Mouse (Mus musculus) MEL (cell line): ENCODE results near the gene Antxr1. TPM values are rescaled to one million over a fixed set of nuclear protein-coding genes. Genes with fewer than 3 reads are reported as not detected.

ENCODE experiments used
- DNase-seq: peaks from one replicate; pipeline ENCODE4 v3.0.0; 2011; ENCODE audit warnings: low read depth, low spot score
- H3K27ac ChIP-seq: 2 replicates; pipeline ENCODE4 v1.5.1; 2012; ENCODE audit warnings: low read depth, mild to moderate bottlenecking, control low read depth, low read length, moderate library complexity; ENCODE audit not compliant: control insufficient read depth
- H3K27me3 ChIP-seq, 2 experiments: fragments of 150-350 bp in 1 of 2; sonication (generic) in 1 of 2; 2 replicates each; pipeline ENCODE4 v1.6.1; 2012; ENCODE audit warnings: low read length in 2 of 2, mild to moderate bottlenecking in 2 of 2, improper control_type of control experiment in 1 of 2, moderate library complexity in 1 of 2; ENCODE audit not compliant: insufficient read depth in 2 of 2, control insufficient read depth in 1 of 2
- H3K36me3 ChIP-seq, 2 experiments: 2 replicates each; pipeline ENCODE4 v1.6.1; 2012 to 2014; ENCODE audit warnings: low read length in 2 of 2, improper control_type of control experiment in 1 of 2, inconsistent platforms in 1 of 2, mild to moderate bottlenecking in 1 of 2; ENCODE audit not compliant: insufficient read depth in 2 of 2, control insufficient read depth in 1 of 2
- H3K4me1 ChIP-seq, 2 experiments: fragments of 150-350 bp in 1 of 2; sonication (generic) in 1 of 2; 2 replicates each; pipeline ENCODE4 v1.6.1; 2012; ENCODE audit warnings: low read length in 2 of 2, improper control_type of control experiment in 1 of 2, mild to moderate bottlenecking in 1 of 2; ENCODE audit not compliant: insufficient read depth in 2 of 2, control insufficient read depth in 1 of 2
- H3K4me3 ChIP-seq, 2 experiments: fragments of 150-350 bp in 1 of 2; sonication (generic) in 1 of 2; 2 replicates each; pipeline ENCODE4 v1.5.1; 2012; ENCODE audit warnings: low read depth in 2 of 2, low read length in 2 of 2, mild to moderate bottlenecking in 2 of 2, moderate library complexity in 2 of 2, control low read depth in 1 of 2, improper control_type of control experiment in 1 of 2; ENCODE audit not compliant: control insufficient read depth in 1 of 2, insufficient read depth in 1 of 2
- H3K79me2 ChIP-seq: 2 replicates; pipeline ENCODE4 v1.6.1; 2012; ENCODE audit warnings: mild to moderate bottlenecking, low read length, moderate library complexity; ENCODE audit not compliant: control insufficient read depth, poor library complexity, insufficient read depth
- H3K9ac ChIP-seq: 2 replicates; pipeline ENCODE4 v1.6.1; 2012; ENCODE audit warnings: low read depth, mild to moderate bottlenecking, control low read depth, low read length, moderate library complexity; ENCODE audit not compliant: control insufficient read depth, poor library complexity, severe bottlenecking
- H3K9me3 ChIP-seq: fragments of 150-350 bp; sonication (generic); replicated peaks from 2 replicates; pipeline ENCODE4 v1.6.1; 2012; ENCODE audit warnings: mild to moderate bottlenecking, low read length, improper control_type of control experiment, moderate library complexity; ENCODE audit not compliant: insufficient read depth
- BHLHE40 ChIP-seq: IDR thresholded peaks from 2 replicates; pipeline ENCODE4 v1.6.1; 2012; ENCODE audit warnings: low read depth, mild to moderate bottlenecking, inconsistent platforms, low read length, improper control_type of control experiment, borderline replicate concordance
- CTCF ChIP-seq, 3 experiments: IDR thresholded peaks in 2 of 3; conservative IDR thresholded peaks in 1 of 3; 2 replicates each; pipeline ENCODE4 v1.5.1; 2011 to 2012; ENCODE audit warnings: low read length in 3 of 3, low read depth in 2 of 3, mild to moderate bottlenecking in 2 of 3, improper control_type of control experiment in 1 of 3, inconsistent platforms in 1 of 3, mixed read lengths in 1 of 3, moderate library complexity in 1 of 3; ENCODE audit not compliant: control insufficient read depth in 1 of 3, insufficient read depth in 1 of 3, poor library complexity in 1 of 3, severe bottlenecking in 1 of 3
- E2F4 ChIP-seq: IDR thresholded peaks from 2 replicates; pipeline ENCODE4 v1.6.1; 2011; ENCODE audit warnings: low read depth, low read length, improper control_type of control experiment, borderline replicate concordance
- ETS1 ChIP-seq: IDR thresholded peaks from 2 replicates; pipeline ENCODE4 v1.6.1; 2012; ENCODE audit warnings: low read depth, mild to moderate bottlenecking, inconsistent platforms, low read length, improper control_type of control experiment, moderate library complexity
- GABPA ChIP-seq: IDR thresholded peaks from 2 replicates; pipeline ENCODE4 v1.6.1; 2012; ENCODE audit warnings: low read depth, mild to moderate bottlenecking, inconsistent platforms, low read length, improper control_type of control experiment, moderate library complexity
- KAT2A ChIP-seq: conservative IDR thresholded peaks from 2 replicates; pipeline ENCODE4 v1.6.1; 2012; ENCODE audit warnings: low read depth, low read length, improper control_type of control experiment, inconsistent platforms
- MAFK ChIP-seq: IDR thresholded peaks from 2 replicates; pipeline ENCODE4 v1.6.1; 2011; ENCODE audit warnings: low read depth, mild to moderate bottlenecking, low read length, improper control_type of control experiment, borderline replicate concordance
- MXI1 ChIP-seq: IDR thresholded peaks from 2 replicates; pipeline ENCODE4 v1.6.1; 2011; ENCODE audit warnings: mild to moderate bottlenecking, low read depth, low read length, improper control_type of control experiment
- MYC ChIP-seq: IDR thresholded peaks from 2 replicates; pipeline ENCODE4 v1.6.1; 2011; ENCODE audit warnings: low read depth, mild to moderate bottlenecking, low read length, improper control_type of control experiment, moderate library complexity
- NRF1 ChIP-seq: IDR thresholded peaks from 2 replicates; pipeline ENCODE4 v1.6.1; 2014; ENCODE audit warnings: low read depth, mild to moderate bottlenecking, inconsistent platforms, low read length, improper control_type of control experiment, moderate library complexity; ENCODE audit not compliant: poor library complexity, insufficient read depth, severe bottlenecking
- POLR2AphosphoS2 ChIP-seq: IDR thresholded peaks from 2 replicates; pipeline ENCODE4 v1.6.1; 2011; ENCODE audit warnings: low read length, improper control_type of control experiment
- SMC3 ChIP-seq: IDR thresholded peaks from 2 replicates; pipeline ENCODE4 v1.6.1; 2011; ENCODE audit warnings: low read depth, low read length, improper control_type of control experiment
- TAL1 ChIP-seq: IDR thresholded peaks from 2 replicates; pipeline ENCODE4 v1.6.1; 2012; ENCODE audit warnings: mild to moderate bottlenecking, inconsistent platforms, low read length, moderate library complexity, mixed read lengths
- TBP ChIP-seq: IDR thresholded peaks from 2 replicates; pipeline ENCODE4 v1.8.0; 2011; ENCODE audit warnings: low read depth, low read length, improper control_type of control experiment
- UBTF ChIP-seq: IDR thresholded peaks from 2 replicates; pipeline ENCODE4 v1.6.1; 2012; ENCODE audit warnings: low read depth, mild to moderate bottlenecking, inconsistent platforms, low read length, improper control_type of control experiment, moderate library complexity, borderline replicate concordance; ENCODE audit not compliant: insufficient read depth
- USF2 ChIP-seq, 2 experiments: IDR thresholded peaks; 2 replicates each; pipeline ENCODE4 v1.6.1; 2011 to 2012; ENCODE audit warnings: improper control_type of control experiment in 2 of 2, low read length in 2 of 2, borderline replicate concordance in 1 of 2, inconsistent platforms in 1 of 2, low read depth in 1 of 2, mild to moderate bottlenecking in 1 of 2; ENCODE audit not compliant: insufficient read depth in 1 of 2
- ZKSCAN1 ChIP-seq: IDR thresholded peaks from 2 replicates; pipeline ENCODE4 v1.6.1; 2012; ENCODE audit warnings: low read depth, mild to moderate bottlenecking, inconsistent platforms, low read length, improper control_type of control experiment, moderate library complexity
- ZMIZ1 ChIP-seq: IDR thresholded peaks from 2 replicates; pipeline ENCODE4 v1.6.1; 2012; ENCODE audit warnings: low read depth, mild to moderate bottlenecking, inconsistent platforms, low read length, improper control_type of control experiment, moderate library complexity
- polyA plus RNA-seq, 2 experiments: library from polyadenylated mRNA; stranded (reverse) in 1 of 2; unstranded in 1 of 2; fragments of >175 nt in 1 of 2; fragments of >200 nt in 1 of 2; gene quantifications; 2 replicates each; pipeline versions ENCODE4 v1.2.1 to v1.2.4; 2012; ENCODE audit warnings: low replicate concordance in 2 of 2, low read depth in 1 of 2; ENCODE audit not compliant: insufficient read length in 2 of 2, insufficient read depth in 1 of 2, missing spikeins in 1 of 2
- total RNA-seq: library from RNA; depleted of rRNA; stranded (reverse); fragments of 300-350 nt; gene quantifications from 2 replicates; pipeline ENCODE4 v1.2.3, GENCODE M21; 2012

Antxr1 gene
- total and polyA plus RNA-seq, 3 experiments, result 0.10 TPM; not detected in 2

GRCm38 (mm10) chr6:87165536-87166311, 169.9 kb downstream of the Antxr1 start:
- no peak for TF ChIP-seq KAT2A
- no peak for TF ChIP-seq BHLHE40
- no peak for TF ChIP-seq NRF1
- no peak for TF ChIP-seq ETS1
- TF ChIP-seq MXI1, result no peak
- TF ChIP-seq USF2 (IDR thresholded peaks at IDR 0.05; ENCODE audit: borderline replicate concordance in 1 of 2, insufficient read depth in 1 of 2, low read depth in 1 of 2, low read length in 2 of 2), result no peak
- TF ChIP-seq UBTF, result no peak
- TF ChIP-seq ZMIZ1, result no peak
- TF ChIP-seq CTCF (IDR thresholded peaks at IDR 0.05 in 2 of 3, conservative IDR thresholded peaks at IDR 0.05 in 1 of 3; ENCODE audit: control insufficient read depth in 1 of 3, insufficient read depth in 1 of 3, low read depth in 2 of 3, low read length in 3 of 3, poor library complexity in 1 of 3, severe bottlenecking in 1 of 3), result no peak
- TF ChIP-seq TBP, result no peak
- no peak for TF ChIP-seq TAL1
- no peak for TF ChIP-seq E2F4
- no peak for TF ChIP-seq POLR2AphosphoS2
- TF ChIP-seq MAFK, result no peak
- TF ChIP-seq MYC, result no peak
- no peak for TF ChIP-seq ZKSCAN1
- no peak for TF ChIP-seq GABPA
- no peak for TF ChIP-seq SMC3
- Histone ChIP-seq H3K36me3 (no peaks in the 10 kb centered on the region), H3K4me3 (no peak overlapping the region), H3K27me3 (peaks cover 12 to 15% of the 10 kb centered on the region in 2 experiments), H3K79me2 (no peaks in the 10 kb centered on the region), H3K9ac (no peak overlapping the region), H3K4me1 (no peaks in the 10 kb centered on the region), H3K9me3 (no peaks in the 10 kb centered on the region), H3K27ac (no peak overlapping the region)
- DNase-seq, result no peak
